23 mouse cellular contexts compared by ENCODE assay signal in genomic region chr17:7889026-7889425, GRCm38 (mm10). TPM values are rescaled to one million over a fixed set of nuclear protein-coding genes. Genes with fewer than 3 reads are reported as not detected.
DNase-seq lines count a peak whose midpoint lies in the region; ATAC-seq lines count a peak whose summit lies in the region.
"Had no signal": no experiment of that assay in that cellular context is flagged by ENCODE, and none has a peak within 500 bp of the region (broad histone marks: within the 10 kb centered on the region; RNA-seq: fewer than 3 reads in every experiment).

No protein-coding gene starts in this region.

- H3K27me3 ChIP-seq in heart, embryonic 10.5 days (ENCODE audit: insufficient read depth, poor library complexity, severe bottlenecking) = no peaks in the 10 kb centered on the region
- H3K27me3 ChIP-seq: forebrain, embryonic 15.5 days; heart, embryonic 12.5 days; hindbrain, embryonic 15.5 days; neural tube, embryonic 12.5 days; stomach, embryonic 15.5 days had no signal

- H3K36me3 ChIP-seq in heart, embryonic 10.5 days = no peaks in the 10 kb centered on the region
- H3K36me3 ChIP-seq: forebrain, embryonic 15.5 days; G1E; heart, embryonic 12.5 days; hindbrain, embryonic 15.5 days; neural tube, embryonic 12.5 days; stomach, embryonic 15.5 days had no signal

- DNase-seq in heart, embryonic 10.5 days (ENCODE audit: low spot score) = peak; percentile 63
- DNase-seq in heart, adult 9 months (ENCODE audit: low spot score in 2 of 2) = no peak
- peak; percentile 44 for DNase-seq in 416B (ENCODE audit: low read depth)
- peak; percentile 47 for DNase-seq in c-Kit-positive CD71-negative TER-119-negative erythroid progenitor cells, embryonic 14.5 days (ENCODE audit: low read depth)
- no peak for DNase-seq in lung, postnatal 10 days
- DNase-seq in frontal cortex, postnatal 10 days (ENCODE audit: low spot score in 2 of 2) = no peak
- no peak for DNase-seq in frontal cortex, adult 2 months (ENCODE audit: extremely low spot score in 1 of 2, low spot score in 1 of 2)
- DNase-seq: adrenal gland, postnatal 25 days; cerebellum, adult 2 months; gastrocnemius, postnatal 36 days; heart, postnatal 14 days; layer of hippocampus, postnatal 36 days; lung, adult 18-20 months; thymus, adult 2 months had no signal

- WGBS in heart, embryonic 10.5 days = 80% methylated on average over 9 of the region's 9 CpGs

- H3K9me3 ChIP-seq in heart, embryonic 10.5 days = no peaks in the 10 kb centered on the region
- H3K9me3 ChIP-seq: forebrain, embryonic 15.5 days; G1E; heart, embryonic 12.5 days; hindbrain, embryonic 15.5 days; neural tube, embryonic 12.5 days; stomach, embryonic 15.5 days had no signal

- peak; percentile 93 for ATAC-seq in megakaryocyte progenitor cell, adult 5-6 weeks (replicated peaks; ENCODE audit: poor library complexity)
- ATAC-seq: forebrain, embryonic 15.5 days; intestine, postnatal 0 days had no signal

- H3K4me3 ChIP-seq in heart, embryonic 10.5 days = no peak overlapping the region
- H3K4me3 ChIP-seq: erythroblast, embryonic 14.5 days; forebrain, embryonic 15.5 days; heart, embryonic 12.5 days; hindbrain, embryonic 15.5 days; neural tube, embryonic 12.5 days; stomach, embryonic 15.5 days had no signal

- H3K4me1 ChIP-seq in heart, embryonic 10.5 days = no peaks in the 10 kb centered on the region
- H3K4me1 ChIP-seq: forebrain, embryonic 15.5 days; heart, embryonic 12.5 days; hindbrain, embryonic 15.5 days; neural tube, embryonic 12.5 days; stomach, embryonic 15.5 days had no signal

- H3K27ac ChIP-seq in heart, embryonic 10.5 days = no peak overlapping the region
- H3K27ac ChIP-seq: forebrain, embryonic 15.5 days; hindbrain, embryonic 15.5 days; neural tube, embryonic 12.5 days; stomach, embryonic 15.5 days had no signal

RNA-seq across cellular contexts. Expression of gene Tagap, which starts 36.8 kb away (rescaled TPM):
- 0.11 and 0.35 TPM in 2 replicates for polyA plus RNA-seq in heart, embryonic 10.5 days (2016; fragmentation: Nextera tagmentation; extraction: Ambion mirVana)
- 24.1 and 30.4 TPM in 2 replicates for total RNA-seq in megakaryocyte progenitor cell, adult 5-6 weeks (2015)
- 16.3 and 26.6 TPM in 2 replicates for total RNA-seq in megakaryocyte progenitor cell, adult 5-6 weeks (2017)
- polyA plus RNA-seq in frontal cortex, adult 2 months (2012; rRNA removed) = 0.65 and 0.78 TPM in 2 replicates
- polyA plus RNA-seq: erythroblast, embryonic 14.5 days had no signal

RNA-seq across cellular contexts. Expression of gene Rsph3a, which starts 56.4 kb away (rescaled TPM):
- polyA plus RNA-seq in heart, embryonic 10.5 days (2016; fragmentation: Nextera tagmentation; extraction: Ambion mirVana) = 47.9 and 56.7 TPM in 2 replicates
- total RNA-seq in megakaryocyte progenitor cell, adult 5-6 weeks (2015) = 33.0 and 46.8 TPM in 2 replicates
- total RNA-seq in megakaryocyte progenitor cell, adult 5-6 weeks (2017) = 31.1 and 37.6 TPM in 2 replicates
- polyA plus RNA-seq in frontal cortex, adult 2 months (2012; rRNA removed) = 39.1 and 40.0 TPM in 2 replicates

Comparison
In these comparisons a context has a peak if more than half of its experiments do, and no peak if none do; other contexts are left out.
1. DNase-seq: peak in heart, embryonic 10.5 days (single experiment), 416B (single experiment) and c-Kit-positive CD71-negative TER-119-negative erythroid progenitor cells, embryonic 14.5 days (single experiment); none in heart, adult 9 months (0 of 2), lung, postnatal 10 days (single experiment), frontal cortex, postnatal 10 days (0 of 2) and frontal cortex, adult 2 months (0 of 2).